Mouse (Mus musculus): ENCODE measurements around the gene Zzz3. TPM values are rescaled to one million over a fixed set of nuclear protein-coding genes. Genes with fewer than 3 reads are reported as not detected.
A peak's percentile ranks its signal among the peaks of the same experiment; 100 is the strongest.

The Zzz3 gene
- 10 to 100 TPM; 29.3 to 30.8 TPM for total RNA-seq (2021)
- long read RNA-seq, experiment 1, full-length matches to known transcripts = 8 of 24 reads
- long read RNA-seq, experiment 1, partial matches to known transcripts = 1 of 24 reads
- long read RNA-seq, experiment 1, other reads (novel, unspliced or antisense) = 15 of 24 reads
- long read RNA-seq, experiment 2, full-length matches to known transcripts = 4 of 14 reads
- long read RNA-seq, experiment 2, partial matches to known transcripts = 3 of 14 reads
- long read RNA-seq, experiment 2, other reads (novel, unspliced or antisense) = 7 of 14 reads

DNA sequence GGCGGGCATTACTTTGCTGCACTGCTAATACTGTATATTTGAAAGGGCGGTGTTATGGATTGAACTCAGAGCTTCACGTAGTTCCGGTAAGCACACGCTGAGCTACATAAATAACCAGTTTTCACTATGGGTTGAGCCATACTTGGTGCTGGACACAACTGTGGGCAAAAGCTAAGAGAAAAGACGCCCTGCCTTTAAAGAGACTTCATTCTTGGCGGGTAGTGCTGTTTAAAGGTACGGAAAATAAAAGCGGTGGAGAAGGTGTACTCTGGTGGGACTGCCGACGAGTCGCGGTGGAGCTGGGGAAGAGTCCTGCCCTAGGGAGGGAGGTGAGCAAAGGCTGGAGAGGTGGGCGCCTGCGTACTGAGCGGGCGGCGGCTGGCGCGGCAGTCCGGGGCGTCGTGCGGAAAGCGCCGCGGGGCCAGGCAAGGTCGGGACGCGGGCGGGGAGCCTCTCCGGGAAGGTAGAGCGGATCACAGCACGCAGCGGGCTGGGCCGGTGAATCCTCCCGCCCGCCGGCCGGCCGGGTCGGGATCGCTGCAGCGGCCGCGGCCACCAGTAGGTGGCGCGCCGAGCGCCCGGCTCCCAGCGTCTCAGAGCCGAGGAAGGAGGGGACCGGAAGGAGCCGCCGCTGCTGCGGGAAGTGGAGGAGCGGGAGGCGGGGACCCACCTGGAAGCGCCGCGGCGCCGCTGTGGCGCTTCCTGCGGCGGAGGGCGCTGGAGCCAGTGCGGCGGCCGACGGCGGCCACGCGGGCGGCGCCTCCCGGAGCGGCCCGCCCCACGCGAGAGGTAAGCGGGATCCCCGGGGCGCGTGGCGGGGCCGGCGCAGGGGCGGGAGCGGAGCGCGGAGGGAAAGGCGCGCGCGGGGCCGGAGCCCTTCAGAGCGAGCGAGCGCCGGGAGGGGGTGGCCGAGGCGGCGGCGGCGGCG is at the start of gene Zzz3:
Gene Zzz3 (plus strand): TSS at position 124 of the 928 bp plus-strand sequence.
- intact Hi-C loops (cut with DNase I) = loop anchor here (2.0 to 5.0 kb wide), 2 partner anchors 82 to 353 kb away; no protein-coding TSS in a partner anchor

DNA sequence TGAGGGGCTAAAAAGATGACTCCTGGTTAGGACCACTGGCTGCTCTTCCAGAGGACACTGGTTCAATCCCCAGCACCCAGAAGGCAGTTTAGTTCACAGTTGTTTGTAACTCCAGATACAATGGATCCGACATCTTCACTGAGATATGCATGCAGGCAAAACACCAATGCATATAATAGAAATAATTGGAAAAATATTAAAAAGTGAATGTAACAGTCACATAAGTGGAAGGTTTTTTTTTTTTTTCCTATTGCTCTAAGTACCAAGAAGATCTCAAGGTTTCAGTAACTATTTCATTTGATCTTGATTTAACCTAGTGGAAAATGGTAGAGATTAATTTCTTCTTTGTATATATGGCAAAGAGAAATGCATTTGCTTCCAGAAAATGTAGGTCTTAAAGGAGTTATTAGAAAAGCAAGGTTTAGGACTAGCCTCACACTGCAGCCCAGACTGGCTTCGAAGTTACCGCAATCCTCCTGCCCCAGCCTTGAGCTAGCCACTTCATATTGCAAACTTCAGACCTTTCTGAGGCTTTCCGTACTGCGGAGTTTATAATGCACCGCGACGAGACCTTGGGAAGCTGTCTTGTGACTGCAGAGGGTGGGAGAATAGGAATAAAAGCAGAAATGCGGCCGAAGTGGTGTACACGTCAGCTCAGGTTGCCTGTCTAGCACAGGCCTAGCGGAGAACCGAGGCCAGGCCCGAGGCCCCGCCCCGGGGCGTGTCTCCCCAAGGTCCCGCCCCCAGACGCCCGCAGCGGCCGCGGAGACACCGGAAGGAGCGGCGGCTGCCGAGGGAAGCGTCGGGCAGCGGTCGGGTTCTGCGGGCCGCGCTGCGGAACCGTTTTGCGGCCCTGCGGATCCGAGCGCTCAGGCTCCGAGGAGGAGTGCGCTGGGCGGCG is 49.3 kb upstream of the Zzz3 start, which contains the start of gene Usp33:
Gene Usp33 (plus strand): TSS at position 747 of the 901 bp plus-strand sequence.
- peak; percentile 93 to 94 for DNase-seq (ENCODE audit: low spot score in 2 of 2)
- intact Hi-C loops (cut with DNase I) = no loop called here

More for the DNA sequence above, at the start of gene Zzz3:
- DNase-seq (ENCODE audit: low spot score in 2 of 2) = peak; percentile 88 to 89

DNA sequence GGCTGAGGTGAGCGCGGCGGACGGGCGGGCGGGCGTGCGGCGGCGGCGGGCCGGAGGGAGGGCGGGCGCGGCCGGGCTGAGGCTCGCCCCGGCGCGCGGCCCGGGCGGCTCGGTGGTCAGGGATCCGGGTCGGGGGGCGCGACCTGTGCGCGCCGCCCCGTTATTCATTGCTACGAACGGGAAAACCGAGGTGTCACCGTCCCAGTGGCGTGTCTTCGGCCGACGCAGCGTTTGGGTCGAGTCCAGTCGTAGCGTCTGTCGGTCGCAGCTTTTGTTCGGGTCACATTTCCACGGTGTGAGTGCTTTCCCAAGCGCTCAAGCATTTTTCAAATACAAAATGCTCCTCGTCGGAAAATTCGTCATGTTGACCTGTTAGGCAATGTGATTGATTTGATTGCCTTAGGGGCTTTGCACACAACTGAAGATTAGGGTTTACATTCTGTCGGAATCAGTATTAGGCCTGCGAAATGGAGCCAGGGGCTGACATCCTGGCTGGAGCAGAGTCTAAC is 48.6 kb upstream of the Zzz3 start:
- peak in 1 of 2 experiments; percentile 40 for DNase-seq (ENCODE audit: low spot score in 2 of 2)
- intact Hi-C loops (cut with DNase I) = no loop called here

DNA sequence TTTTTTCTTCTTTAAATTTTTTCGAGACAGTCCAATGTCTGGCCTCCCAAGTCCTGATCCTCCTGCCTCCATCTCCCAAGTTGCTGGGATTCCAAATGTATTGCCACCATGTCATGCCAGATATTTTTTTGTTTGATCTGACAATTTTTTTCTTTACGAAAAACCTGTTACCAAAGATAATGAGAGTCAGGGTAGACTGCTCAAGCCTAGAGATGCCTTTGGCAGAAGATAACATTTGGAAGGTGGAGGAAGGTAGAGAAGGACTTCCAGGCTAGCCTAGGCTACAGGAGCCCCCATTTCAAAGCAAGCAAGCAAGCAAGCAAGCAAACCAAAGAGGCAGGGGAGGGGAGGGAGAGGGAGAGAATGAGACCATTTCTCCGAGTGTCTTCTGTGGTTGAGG is 48.0 kb upstream of the Zzz3 start:
- DNase-seq (ENCODE audit: low spot score in 2 of 2) = no peak
- intact Hi-C loops (cut with DNase I) = no loop called here

DNA sequence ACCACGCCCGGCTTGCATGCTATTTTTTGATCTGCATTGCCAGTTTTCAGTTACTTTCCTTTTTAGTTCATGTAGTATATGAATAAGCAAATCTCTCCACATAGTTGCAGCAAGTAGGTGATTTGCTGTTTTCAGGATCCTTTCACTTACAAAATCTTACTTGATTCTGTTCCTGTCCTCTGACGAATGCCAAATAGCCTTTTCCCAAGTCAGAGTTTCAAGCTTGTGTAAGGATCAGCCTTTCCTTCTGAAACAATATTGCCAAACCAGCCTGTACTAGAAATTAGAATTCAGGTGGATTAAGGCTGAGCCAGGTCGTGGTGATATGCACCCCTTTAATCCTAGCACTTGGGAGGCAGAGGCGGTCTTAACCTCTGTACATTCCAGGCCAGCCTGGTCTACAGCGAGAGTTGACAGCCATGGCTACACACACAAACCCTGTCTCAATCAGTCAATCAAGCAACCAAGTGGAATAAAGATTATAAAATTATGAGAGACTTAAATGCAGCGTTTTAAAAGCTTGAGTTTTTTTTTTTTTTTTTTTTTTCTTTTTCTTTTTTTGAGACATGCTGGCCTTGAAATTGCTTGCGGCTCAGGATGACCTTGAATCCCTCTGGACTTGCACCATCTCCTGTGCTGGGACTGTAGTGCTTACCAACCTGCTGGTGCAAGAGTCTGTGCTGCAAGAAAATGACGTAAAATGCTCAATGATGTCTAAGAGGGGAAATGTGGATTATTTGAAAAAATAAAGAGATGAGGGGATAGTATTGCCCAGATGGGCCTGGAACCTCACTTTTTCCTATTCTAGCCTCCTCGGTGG is 47.1 kb upstream of the Zzz3 start:
- intact Hi-C loops (cut with DNase I) = no loop called here
- DNase-seq (ENCODE audit: low spot score in 2 of 2) = no peak

DNA sequence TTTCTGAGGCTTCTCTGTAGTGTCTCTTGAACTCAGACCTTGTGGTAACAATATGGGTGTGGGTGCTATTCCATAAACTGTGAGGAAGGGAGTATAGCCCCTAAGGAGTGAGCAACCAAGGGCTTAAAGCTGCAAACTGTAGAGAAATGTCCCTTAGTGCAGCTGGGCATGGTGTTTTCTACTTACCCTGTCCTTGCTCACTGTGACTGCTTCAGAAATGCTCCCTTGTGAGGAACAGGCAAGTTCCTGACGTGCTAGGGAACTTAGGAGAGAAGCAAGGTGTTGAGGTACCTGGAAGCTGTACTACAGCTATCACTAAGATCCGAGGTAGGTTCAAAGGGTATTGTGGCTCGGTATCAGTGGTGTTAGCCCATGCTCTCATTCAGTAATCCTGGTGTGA is 44.8 kb upstream of the Zzz3 start:
- intact Hi-C loops (cut with DNase I) = no loop called here
- DNase-seq (ENCODE audit: low spot score in 2 of 2) = no peak

DNA sequence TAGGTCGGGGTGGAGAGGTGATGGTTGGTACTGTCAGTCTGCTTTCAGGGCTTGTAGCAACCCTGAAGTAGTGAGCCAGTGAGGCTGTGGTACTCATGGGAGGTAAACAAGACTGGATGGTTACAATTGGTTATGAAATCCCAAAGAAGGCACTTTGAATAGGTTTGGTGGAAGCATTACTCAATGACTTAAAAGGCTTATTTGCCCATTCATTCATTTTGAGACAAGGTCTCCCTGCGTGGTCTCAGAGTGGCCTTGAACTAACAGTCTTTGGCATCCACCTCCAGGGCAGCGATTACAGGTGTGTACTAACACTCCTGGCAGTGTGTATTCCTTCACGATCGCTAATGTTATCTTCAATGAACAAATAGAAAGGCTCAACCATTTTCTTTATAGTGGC is 44.3 kb upstream of the Zzz3 start:
- intact Hi-C loops (cut with DNase I) = no loop called here
- DNase-seq (ENCODE audit: low spot score in 2 of 2) = no peak

DNA sequence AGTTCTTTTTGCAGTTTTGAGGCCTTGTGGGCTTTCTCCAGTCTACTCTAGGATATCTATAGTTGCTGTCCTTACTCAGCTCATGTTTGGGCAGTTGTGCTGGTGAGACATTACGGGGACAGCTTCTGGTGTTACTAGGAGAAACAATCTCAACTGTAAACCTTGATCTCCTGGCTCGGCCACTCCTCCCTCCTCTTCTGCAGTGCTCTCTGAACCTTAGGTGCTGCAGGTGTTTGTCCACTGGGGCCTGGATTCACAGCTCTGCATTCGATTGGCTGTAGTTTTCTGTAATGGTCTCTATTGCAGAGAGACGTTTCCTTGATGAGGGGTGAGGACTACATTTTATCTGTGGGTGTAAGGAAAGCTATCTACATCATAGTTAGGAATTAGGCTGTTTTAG is 43.0 kb upstream of the Zzz3 start:
- intact Hi-C loops (cut with DNase I) = no loop called here
- no peak for DNase-seq (ENCODE audit: low spot score in 2 of 2)

DNA sequence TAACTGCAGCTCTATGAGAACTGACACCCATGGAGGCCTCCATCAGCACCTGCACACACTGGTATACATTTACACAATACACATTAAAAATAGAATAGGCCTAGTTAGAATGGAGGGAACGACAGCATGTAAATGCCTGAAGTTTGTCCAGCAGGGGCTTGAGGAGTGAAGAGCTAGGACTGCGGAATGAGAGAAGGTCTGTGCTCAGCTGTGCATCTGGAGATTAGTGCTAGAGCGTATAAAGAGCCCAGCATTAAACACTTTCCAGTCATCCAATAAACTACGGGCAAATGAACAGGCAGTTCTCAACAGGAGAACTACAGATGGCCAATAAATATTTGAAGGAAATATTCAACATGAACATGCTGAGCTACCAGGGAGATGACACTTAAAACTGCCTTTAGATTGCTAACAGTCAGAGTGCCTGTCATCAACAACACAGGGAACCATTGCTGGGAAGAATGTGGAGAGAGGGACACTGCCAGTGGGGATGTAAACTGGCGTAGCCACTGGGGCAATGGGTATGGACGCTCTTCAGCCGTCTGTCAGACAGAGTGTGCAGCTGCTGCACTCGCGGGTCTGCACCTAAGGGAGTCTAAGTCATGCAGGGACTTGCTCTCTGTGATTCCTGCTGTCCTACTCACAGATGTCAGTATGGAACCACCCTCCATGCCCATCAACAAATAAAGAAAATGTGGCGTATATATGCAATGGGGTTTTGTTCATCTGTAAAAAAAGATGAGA is 41.7 kb upstream of the Zzz3 start:
- DNase-seq (ENCODE audit: low spot score in 2 of 2) = no peak
- intact Hi-C loops (cut with DNase I) = no loop called here

DNA sequence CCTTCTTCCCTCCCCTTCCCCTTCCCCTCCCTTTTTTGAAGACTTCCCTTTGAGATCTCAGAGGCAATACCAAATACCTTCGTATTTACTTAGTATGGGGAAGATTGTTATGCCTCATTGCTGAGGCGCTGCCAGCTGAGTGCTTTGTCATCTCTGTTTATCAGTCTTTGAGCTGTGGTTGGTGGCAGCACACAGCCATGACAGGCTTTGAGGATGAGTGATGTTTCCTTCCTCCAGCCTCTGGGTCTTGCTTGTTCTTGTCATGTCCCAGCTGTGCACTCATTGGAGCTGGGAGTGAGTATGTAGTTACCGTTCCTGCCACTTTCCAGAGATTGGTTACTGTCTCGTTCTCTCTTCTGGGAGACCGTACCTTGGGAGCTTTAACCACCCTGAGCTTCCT is 39.9 kb upstream of the Zzz3 start:
- intact Hi-C loops (cut with DNase I) = no loop called here

DNA sequence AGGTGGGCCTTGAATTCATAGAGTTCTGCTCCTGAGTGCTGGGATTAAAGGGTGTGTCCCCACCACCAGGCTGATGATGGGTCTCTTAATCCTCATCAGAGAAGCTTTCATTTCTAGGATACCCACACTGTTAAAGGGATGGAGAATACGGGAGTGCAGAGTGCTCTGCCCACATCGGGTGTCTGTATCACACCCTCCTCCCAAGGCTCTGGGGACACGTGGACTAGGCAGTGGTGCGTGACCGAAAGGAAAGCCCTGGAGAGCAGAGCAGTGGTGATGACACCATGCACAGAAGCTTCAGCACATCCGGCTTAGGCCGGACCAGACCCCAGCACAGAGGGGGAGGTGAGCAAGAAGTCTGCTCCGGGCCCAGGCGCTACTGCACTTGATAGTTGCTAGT is 38.5 kb upstream of the Zzz3 start:
- intact Hi-C loops (cut with DNase I) = no loop called here

More for the DNA sequence above, 39.9 kb upstream of the Zzz3 start:
- no peak for DNase-seq (ENCODE audit: low spot score in 2 of 2)

DNA sequence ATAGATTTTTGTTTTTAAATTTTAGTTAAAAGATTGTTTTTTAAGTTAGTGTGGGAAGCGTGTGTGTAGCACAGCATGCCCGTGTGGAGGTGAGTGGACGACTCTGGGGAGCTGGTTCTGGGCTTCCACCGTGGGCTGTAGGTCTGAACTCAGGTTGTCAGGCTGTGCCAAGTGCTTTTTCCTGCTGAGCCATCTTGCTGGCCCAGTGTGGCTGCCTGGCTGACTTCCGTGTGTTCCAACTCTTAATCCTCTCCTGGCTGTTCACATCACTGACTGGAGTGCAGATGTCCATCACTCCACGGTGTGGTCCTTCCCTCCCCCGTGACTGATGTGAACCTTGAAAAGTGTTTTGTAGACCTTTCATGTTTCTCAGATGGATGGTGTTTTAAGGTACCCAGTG is 36.1 kb upstream of the Zzz3 start:
- no peak for DNase-seq (ENCODE audit: low spot score in 2 of 2)
- intact Hi-C loops (cut with DNase I) = no loop called here

More for the DNA sequence above, 38.5 kb upstream of the Zzz3 start:
- no peak for DNase-seq (ENCODE audit: low spot score in 2 of 2)

DNA sequence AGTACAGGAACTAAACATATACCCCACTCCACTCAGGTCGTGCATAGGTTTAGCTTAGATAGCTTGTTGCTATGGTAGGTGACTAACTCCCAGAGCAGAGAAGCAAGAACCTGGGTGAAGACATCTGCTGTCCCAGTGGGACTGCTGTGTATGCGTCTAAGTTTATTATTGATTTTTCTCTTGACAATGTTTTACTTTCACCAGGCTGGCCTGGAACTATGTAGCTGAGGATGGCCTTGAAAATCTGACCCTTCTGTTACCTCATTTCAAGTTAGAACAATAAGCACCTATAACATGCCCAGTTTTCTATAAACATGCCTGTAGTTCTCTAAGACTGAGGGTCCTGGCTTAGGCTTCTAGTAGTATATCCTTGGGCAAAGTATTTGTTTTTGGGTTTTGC is 31.1 kb upstream of the Zzz3 start:
- no peak for DNase-seq (ENCODE audit: low spot score in 2 of 2)
- intact Hi-C loops (cut with DNase I) = no loop called here

DNA sequence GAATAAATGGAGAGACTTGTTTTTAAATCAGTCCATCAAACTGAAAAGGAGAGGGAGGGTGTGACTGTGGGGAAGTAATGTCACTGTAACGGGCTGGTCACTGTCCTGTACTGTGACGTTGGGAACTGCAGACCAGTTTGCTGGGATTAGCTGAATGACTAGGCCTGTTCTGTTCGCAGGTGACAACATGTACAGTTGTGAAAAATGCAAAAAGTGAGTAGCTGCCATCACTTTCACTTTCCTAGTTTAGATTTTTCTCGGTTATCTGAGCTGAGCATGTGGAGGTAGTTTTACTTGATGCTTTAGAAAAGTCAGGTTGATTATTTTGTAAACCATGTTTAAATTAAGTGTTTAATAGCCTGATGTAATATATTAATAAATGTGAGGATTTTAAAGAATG is 19.2 kb upstream of the Zzz3 start:
- no peak for DNase-seq (ENCODE audit: low spot score in 2 of 2)
- intact Hi-C loops (cut with DNase I) = loop anchor here (10.0 kb wide), 1 partner anchor 151 kb away; no protein-coding TSS in a partner anchor

DNA sequence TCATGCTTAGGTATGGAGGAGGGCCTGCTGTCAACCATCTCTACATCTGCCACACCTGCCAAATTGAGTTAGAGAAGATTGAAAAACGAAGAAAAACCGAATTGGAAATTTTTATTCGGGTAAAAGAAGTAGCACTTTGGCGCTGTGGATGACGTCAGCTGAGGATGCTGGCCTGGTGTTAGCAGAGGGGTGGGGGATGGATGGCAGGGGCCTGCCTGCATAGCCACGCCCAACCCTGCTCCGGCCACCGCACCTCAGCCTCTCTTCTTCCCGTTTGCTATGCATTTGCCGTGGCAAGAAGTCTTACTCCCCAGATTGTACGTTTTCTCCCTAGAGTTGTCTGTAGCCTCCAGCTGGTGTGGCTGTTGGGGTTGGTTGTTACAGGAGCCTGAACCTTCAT is 11.2 kb upstream of the Zzz3 start:
- intact Hi-C loops (cut with DNase I) = no loop called here
- no peak for DNase-seq (ENCODE audit: low spot score in 2 of 2)

DNA sequence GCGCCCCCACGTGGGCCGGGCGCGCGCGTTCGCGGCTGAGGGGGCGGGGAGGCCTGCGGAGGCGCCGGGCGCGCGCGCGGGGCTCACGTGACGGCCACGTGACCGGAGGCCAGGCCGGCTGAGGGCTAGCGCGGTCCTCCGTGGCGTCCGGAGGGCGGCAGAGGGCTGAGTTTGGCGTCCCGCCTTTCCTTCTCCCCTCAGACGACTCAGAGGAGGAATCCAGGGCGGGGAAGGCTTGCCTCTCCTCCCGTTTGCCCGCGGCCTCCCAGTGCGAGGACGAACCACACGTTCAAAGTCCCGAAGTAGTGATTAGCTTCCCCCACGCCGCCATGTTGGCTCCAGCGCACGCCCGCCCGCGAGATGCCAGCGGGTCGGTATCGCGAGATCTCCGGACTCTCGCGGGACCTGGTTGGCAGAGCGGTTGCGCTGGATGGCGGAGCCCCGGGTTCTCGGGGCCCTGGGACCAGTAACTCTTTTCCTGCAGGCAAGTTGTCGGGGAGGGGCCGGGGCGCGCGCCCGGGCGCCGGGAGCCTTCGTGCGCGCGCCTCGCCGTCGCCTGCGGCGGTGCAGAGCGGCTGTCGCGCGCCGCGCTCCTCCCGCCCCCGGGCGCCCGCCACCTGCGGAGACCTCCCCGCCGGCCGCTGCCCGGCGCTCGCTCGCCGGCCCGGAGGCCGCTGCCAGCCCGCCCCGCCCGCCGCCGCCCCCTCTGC is 1.2 kb downstream of the Zzz3 start:
- intact Hi-C loops (cut with DNase I) = loop anchor here (5.0 kb wide), 1 partner anchor 81 kb away; no protein-coding TSS in a partner anchor
- DNase-seq (ENCODE audit: low spot score in 2 of 2) = peak; percentile 97

DNA sequence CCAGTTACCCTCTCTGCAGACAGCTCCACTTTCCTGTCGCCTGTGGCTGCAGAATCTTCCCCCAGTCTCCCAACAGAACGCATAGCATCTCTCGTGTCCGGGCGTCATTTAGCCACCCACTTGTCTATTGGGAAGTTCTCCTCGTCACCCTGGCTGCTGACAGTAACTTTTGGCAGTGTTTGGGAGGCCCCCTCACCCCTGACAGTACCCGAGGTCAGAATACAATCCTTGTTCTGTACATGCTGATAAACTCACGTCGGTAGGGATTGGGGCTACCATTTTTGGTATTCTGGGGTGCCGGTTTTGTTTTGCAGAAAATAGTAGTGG is 1.7 kb downstream of the Zzz3 start:
- intact Hi-C loops (cut with DNase I) = loop anchor here (5.0 kb wide), 1 partner anchor 80 kb away; no protein-coding TSS in a partner anchor
- peak; percentile 10 to 19 for DNase-seq (ENCODE audit: low spot score in 2 of 2)

All from left cerebral cortex, postnatal 14 days (tissue).